Mouse (Mus musculus) erythroblast, embryonic 14.5 days (primary cell): ENCODE measurements around the gene Trappc5.

ENCODE experiments used
- GATA1 ChIP-seq: IDR thresholded peaks from 2 replicates; pipeline ENCODE4 v1.6.1; 2012; ENCODE audit warnings: low read length, inconsistent platforms, mixed read lengths
- TAL1 ChIP-seq: IDR thresholded peaks from 3 replicates; pipeline ENCODE4 v1.6.1; 2012; ENCODE audit warnings: low read length, inconsistent platforms, mixed read lengths

DNA sequence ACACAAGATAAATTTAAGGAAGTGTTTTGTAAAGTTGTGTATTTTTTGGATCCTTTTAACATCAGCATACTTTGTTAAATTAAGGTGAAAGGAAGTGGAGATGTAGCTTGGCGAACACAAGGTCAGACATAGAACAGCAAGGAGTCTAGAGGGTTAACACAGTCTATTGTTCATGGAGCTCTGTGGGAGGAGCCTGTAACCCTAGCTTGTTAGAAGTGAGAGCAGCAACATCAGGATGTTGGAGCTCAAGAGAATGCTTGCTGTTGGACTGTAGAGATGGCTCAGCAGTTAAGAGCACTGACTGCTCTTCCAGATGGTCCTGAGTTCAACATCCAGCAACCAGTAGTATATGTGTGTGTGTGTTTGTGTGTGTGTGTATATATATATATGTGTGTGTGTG lies 27.1 kb upstream of the Trappc5 start:
- TF ChIP-seq GATA1 (no peak), TAL1 (no peak)
